Mouse (Mus musculus) adrenal gland, adult 2 months (tissue): ENCODE data around the gene Cdon. TPM values are rescaled to one million over a fixed set of nuclear protein-coding genes. Genes with fewer than 3 reads are reported as not detected.

Experiments
- DNase-seq: peaks from one replicate; pipeline ENCODE4 v3.0.0; 2021
- polyA plus RNA-seq: library from polyadenylated mRNA; depleted of rRNA; stranded (reverse); fragments of >200 nt; gene quantifications from 2 replicates; pipeline ENCODE4 v1.2.3, GENCODE M21; 2012
- total RNA-seq, 2 experiments: library from RNA; stranded (reverse); gene quantifications; 2 replicates each; pipeline ENCODE4 v1.2.3; 2021

Cdon gene
- total and polyA plus RNA-seq, 3 experiments = 1.9 to 19.4 (median 11.8) TPM

DNA sequence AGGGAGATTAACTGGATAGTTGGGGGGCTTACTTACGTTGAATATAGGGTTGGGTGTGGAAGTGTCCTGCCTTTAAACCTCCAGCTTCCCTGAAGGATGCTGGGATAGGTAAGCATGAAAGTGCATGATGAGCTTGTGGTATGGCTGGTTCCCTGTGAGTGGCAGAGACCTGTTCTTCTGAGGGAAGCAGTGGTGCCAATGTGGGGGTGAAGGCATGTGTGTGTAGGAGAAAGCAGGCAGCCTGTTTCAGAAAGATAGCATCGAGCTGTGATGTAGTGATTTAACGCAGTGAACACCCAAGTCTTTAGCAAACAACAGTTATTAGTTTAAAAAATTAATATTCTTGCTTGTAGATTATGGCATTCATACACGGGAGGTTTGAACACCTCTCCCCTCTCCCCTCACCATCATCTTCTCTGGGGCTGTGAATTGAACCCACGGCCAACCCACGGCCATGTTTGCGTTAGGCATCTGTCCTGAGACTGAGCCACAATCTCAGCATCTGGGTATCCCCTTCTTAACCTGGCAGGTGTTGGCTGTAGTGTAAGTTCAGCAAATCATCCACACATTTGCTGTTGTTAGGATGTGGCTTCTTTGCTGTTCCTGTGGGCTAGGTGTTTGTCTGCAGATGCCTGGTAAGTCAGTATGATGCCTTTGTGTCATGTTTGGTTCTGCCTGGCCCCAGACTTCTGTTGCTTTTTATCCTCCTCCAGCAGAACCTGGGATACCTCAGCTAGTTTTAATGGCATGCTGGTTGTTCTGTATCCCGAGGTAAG, 17.5 kb downstream of the Cdon start:
- DNase-seq = no peak

DNA sequence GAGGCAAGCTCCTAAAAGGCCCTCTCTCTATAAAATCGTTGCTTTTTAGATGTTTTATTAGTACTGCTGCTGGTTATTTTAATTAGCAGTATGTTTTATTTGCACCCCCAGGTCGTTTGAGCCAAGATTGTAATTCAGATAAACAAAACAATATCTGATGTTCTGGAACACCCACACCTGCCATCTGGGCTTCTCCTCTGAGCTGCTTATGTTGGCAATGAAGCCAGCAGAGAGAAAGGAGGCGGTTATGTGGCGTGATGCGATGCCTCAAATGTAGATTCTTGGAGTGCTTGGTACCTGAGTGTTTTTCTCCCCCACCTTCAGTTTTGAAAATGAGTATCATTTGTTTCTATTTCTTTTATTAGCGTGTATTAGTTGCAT, 18.1 kb downstream of the Cdon start:
- no peak for DNase-seq

DNA sequence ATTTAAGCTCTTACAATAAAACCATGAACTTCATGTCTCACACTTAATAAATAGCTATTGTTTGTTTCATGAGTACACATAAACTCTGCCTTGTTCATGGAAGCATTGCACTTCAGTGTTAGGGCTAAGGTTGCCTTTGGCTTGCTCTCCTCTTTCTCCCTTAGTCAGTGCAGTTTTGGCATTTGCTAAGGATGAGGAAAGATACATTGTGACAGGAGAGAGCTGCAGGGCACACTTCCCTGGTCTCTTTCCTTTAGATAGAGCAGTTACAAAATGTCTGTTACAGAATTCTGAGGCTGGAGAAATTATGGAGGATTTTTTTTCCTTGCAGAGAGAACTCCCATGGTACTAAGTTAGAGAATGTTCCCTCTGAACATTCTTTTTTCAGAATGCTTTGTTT, 18.8 kb downstream of the Cdon start:
- DNase-seq = no peak

DNA sequence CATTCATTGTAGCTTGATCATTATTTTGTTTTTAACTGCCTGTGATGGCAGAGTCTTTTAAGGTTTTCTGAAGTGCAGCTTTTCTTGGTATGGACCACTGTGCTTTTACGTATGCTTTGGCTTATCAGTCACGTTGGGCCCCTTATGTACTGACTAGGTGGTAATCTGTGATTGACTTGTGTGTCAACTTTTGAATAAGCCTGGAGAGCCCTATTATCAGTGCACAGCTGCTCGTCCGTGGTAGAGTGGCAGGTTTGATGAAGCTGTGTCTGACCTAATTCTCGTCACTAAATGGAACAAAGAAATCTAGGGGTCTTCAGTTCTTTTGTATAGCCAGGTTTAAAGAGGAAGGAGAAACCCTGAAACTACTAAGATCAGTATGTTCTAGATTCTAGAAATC, 21.5 kb downstream of the Cdon start:
- DNase-seq = no peak

DNA sequence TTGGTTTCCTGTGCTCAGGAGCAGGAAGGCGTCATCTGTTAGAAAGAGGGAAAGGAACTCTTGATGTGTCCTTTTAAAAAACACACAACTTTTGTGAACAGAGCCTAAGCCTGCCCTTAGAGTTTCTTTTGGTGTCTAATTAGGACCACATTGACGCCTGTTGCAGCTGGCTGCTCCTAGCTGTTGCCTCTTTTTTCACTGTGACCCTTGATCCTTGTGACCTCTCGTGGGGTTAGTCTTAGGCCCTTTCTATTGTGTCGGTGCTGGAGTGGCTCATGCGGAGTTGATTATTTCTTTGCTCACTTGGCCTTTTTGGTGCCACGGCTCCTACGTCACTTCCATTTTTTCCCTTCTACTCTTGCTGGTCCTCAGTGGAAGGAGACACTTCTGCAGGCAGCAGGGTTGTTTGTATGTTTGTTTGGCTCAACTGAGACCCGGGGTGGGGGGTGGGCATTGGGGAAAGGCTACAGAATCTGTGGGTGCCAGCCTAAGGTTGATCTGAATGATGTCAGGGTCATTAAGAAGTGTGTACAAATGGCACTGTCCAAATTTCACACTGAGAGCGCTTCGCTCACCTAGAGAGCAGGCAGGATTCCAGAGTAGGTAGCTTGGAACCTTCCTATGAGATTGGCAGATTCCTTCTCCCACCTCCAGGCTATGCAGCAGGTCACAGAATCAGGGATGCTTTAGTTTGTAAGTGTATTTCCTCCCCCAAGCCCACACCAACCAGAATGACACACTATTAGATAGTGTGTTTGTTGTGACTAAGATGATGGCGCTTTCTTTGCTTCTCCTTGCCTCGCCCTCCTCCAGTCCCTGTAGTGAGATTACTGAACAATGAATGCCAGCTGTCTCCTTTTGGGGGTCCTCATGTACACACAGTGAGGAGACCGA, 22.9 kb downstream of the Cdon start:
- DNase-seq = no peak

DNA sequence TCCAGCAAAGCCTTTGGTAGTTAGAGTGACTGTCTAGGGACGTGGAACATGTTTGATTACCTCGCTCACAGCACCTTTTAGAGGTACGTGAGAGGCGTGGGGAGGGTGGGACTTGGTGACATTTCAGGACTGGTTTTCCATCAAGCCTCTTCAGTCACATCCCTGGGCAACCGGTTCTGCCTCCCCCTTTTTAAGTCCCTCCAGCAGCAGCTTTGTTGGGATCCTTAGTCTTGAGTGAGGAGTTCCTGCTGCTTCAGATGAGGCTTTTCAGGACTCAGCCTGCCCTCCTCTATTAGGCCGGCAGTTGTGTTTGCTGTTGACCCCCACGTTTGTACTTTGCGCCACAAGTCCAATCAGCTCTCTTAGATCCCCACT, 23.6 kb downstream of the Cdon start:
- DNase-seq = no peak

DNA sequence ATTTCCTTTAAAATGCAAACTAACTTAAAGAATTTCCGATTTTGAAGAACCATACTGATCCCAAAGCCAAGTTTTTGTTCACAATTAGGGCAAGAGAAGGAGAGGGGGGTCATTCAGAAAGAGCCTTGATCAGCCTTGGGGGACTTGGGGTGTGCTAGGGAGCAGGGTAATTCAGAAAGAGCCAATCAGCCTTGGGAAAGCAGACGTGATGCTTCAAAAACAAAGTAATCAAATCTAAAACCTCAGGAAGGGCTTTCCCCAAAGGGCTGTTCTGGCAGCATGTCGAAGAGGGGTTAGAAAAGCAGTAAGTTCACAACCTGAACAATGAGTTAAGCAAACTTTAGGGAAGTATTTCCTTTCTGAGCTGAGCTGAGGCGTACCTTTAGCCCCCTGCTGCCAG, 26.0 kb downstream of the Cdon start:
- DNase-seq = no peak

DNA sequence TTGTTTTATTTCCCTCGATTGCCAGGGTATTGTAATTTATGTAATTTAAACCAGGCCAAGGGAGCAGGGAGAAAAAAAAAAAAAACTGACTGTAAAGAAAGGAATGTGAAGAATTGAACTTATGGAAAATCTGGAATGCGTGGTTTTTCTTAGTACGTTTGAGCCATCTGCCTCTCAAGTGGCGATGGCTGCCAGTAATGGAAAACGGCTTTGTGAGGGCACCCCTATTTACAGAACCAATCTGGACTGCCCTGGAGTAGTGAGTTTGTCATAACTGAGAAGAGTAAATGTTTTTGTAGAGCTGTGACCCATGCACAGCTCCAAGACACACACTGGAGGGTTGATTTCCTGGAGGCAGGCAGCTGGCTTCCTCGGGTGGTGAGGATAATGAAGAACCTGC, 32.4 kb downstream of the Cdon start:
- DNase-seq = no peak

DNA sequence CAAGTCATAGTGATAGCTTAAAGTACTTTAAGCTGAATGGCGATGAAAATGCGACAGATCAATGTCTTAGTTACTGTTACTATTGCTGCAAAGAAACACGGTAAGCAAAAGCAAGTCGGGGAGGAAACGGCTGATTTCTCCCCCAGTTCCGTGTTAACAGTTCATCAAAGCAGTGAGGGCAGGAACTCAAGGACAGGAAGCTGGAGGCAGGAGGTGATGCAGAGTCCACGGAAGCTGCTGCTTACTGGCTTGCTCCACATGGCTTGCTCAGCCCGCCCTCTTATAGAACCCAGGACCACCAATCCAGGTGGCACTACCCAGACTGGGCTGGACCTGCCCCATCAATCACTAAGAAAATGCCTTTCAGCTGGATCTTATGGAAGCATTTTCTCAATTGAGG, 38.7 kb downstream of the Cdon start:
- DNase-seq = no peak

DNA sequence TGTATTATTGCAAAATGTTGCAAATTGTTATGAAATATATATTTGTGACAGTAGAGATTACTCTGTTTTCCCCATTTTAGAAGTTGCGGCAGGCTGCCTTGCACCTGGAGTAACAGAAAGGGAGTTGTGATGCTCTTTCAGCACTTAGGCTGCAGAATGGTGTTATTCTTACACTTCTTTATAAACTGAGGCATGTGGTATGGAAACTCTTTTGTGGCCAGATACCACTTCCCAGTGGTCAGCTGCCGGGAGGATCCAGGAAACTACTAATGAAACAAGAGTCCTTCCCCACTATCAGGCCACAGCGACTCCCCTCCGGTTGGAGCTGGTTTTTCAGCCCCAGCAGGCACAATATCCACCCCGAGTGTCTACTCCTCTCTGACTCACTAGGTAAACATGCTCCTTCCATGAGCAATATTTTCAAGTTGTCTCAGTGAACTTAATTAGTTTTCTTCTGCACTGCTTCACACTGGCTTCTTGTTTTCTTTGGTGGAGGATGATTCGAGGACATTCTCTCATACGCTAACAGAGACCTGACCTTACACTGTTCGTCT, 46.4 kb downstream of the Cdon start:
- DNase-seq = peak; percentile 13

DNA sequence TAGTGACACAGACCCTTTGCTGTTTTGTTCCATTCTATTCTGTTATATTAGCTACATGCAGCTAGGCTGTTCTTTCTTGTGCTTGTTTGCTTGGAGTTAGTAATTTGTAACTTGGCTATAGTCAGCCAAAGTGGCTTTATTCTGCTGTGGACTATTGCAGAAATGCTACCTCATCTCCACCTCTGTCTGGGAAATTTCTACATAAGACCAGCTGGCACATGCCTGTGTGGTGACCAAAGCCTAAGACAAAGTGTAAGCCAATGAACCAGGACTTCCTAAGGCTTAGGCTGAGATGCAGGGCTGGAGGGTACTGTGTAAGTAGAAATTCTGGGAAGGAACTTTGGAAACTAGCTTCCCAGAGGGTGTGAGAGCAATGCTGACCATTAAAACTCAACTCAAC, 48.0 kb downstream of the Cdon start:
- no peak for DNase-seq

DNA sequence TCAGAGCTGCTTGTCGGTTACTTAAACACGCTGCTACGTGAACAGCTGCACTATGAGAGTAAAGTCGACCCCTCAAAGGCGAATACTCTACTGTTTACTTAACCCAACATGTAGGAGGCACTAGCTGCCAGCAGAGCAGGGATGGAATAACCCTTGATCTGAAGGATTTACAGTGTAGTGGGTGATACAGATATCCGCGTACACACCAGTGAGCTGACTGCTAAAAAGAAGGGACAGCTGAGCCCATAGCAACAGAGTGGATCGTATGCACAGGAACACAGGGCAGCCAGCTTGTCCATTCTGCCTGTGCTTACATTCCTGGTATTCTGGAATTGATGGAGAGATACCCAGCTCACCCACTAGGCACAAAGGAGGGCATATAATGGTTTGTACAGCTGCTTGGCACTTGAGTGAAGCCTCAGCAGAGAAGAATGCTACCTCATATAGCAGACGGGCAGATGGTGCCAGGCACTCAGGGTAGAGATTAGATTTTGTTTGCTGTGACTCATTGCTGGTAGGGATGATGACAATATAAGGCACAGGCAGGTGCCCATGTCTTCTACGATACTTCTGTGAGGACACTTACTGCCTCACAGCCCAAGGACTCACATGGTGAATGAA, 53.3 kb downstream of the Cdon start:
- no peak for DNase-seq

DNA sequence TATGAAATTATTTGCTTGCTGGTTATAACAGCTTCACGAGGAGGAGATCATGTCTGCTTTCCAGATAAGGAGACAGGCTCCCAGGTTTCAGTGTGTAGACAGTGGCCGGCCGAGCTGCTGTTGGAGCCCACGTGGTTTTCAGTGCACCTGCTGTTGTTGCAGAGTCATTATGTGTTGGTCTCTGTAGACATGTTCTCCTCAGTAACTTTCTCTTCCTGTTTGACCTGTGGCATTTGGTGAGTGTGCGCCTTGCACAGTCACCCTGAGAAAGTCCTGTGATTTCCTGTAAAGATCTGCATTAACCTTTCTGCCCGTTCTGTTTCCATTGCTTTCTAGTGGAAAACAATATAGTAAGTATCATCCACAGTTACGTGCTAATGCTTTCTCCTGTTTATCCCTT, 54.5 kb downstream of the Cdon start:
- DNase-seq = no peak

DNA sequence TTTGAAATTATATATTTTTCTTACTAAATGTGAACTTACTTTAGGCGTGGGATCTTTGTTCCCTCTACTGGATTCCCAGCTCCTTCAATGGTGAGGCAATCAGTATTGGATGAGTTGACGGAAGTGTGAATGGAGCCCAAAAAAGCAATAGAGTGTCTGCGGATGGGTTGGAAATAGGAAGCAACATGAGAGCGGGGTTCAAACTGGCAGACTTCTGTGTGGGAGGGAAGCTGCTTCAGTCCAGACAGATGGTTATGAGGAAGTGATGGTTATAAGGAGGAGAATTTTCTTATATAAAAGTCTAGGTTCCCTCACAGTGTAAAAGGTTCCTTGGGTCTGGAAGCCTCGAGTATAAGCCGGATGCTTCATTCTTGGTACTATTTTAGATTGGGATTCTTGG, 58.5 kb downstream of the Cdon start:
- no peak for DNase-seq

DNA sequence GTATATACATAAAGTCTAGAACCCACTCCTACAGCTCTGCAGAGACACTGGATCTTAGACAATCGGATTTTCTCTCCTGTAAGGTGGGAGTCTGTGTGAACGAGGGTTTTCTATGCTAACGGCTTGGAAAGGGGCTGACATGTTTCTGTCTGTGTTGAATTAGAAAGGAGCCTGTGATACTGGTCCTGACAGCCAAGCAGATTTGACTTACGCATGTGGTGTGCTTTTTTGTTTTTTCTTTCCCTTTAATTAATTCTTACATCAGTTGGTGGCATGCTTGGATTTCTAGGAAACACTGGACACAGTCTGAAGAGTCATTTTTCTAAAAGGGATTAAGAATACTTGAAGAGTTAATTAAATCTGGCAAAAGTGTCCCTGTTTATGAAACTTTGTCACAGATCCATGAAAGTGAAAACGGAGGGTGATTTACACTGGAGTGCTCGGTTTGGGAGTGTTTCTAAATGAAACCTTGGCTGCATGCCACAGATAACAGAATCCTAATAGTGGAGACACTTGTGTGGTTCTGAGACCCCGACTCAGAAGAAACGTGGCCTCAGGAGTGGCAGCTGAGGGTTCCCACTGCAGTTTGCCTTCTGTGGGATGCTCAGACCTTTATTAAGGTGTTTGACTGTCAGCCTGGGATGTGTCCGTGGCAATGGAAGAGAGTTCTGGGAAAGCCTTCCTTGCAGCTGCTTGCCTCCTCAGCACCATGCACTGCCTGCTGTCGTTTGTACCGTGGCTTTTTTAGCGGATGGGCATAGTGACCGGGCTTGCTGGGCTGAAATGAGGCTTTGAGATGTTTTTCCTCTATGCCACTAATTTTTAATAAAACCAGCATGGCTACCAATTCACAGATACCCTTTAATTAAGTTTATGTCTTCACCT, 61.3 kb downstream of the Cdon start:
- DNase-seq = no peak

DNA sequence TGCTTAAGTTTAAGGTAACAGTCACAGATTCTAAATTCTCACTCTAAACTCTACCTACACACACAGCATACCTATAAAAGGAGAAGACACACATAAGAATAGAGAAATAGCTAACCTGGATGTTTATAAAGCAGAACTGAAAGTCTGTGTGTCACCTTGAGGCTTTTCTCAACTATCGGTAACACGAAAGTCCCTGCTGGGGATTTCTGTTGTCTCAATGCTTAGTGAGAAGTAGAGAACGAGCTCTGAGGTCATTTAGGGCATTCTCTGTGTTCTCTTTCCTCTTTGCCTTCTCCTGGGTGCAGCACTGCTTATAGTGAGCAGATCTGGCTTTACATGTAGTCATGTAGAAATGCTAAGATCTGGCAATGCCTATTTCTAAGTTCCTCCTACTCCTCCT, 63.0 kb downstream of the Cdon start:
- no peak for DNase-seq

DNA sequence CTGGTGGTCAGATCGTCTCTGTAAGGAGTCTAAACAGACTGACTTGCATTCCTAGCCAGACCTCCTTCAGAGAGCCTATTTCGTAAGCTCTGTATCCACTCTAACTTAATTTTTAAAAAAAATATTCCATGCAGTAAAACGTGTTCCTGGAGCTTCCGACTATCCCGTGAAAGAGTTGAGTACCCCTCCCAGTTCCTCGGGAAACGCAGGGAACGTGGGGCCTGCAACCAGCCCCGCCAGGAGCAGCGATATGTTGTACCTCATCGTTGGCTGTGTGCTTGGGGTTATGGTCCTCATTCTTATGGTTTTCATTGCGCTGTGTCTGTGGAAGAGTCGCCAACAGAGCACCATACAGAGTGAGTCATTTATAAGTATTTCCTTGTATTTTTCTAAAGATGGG, 65.7 kb downstream of the Cdon start:
- no peak for DNase-seq

DNA sequence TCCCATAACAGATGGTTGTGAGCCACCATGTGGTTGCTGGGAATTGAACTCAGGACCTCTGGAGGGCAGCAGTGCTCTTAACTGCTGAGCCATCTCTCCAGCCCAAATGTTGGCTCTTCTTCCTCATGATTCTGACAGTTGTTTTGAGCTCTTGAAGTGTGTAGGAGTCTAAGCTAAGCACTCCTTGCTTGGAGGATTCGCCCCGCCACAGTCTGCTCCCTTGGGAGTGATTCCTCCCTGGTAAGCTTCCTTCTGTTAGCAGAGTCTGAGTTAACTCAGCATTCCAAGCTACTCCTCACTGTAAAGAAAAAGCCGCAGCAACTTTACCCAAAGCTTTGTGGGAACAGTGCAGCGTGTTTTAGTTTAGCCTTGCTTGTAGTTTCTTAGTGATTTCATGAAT, 67.6 kb downstream of the Cdon start:
- DNase-seq = no peak

DNA sequence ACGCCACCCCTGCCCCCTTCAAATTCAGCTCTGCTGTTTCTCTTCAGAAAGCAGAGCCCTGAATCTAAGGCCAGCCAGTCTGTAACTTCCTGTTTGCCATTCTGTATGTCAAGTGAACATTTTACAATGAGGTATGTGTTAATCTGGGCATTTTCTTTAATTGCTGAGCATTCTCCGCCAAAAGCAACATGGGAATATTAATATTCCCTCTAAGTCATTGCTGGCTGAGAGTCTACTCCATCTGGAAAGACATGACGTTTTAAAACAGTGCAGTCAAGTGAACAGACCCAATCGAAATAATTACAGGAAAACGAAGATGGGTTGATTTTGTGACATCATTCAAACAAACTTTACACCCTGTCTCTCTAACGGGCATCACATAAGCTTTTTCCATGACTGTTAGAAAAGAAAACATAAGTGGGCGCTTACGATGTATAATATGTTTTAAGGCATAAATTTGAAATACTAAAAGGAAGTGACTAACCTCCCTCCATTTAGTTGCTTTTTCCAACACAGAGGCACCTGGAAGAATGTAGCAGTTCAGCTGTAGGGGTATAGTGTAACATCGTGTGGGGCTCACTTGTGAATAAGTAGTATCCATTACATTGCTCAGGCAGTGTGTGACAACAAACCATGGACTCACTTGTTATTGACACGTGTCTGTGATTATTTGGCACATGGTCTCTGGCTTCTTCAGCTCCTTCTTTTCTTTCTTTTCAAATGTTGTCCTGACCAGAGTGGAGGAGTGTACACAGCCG, 70.4 kb downstream of the Cdon start:
- no peak for DNase-seq

DNA sequence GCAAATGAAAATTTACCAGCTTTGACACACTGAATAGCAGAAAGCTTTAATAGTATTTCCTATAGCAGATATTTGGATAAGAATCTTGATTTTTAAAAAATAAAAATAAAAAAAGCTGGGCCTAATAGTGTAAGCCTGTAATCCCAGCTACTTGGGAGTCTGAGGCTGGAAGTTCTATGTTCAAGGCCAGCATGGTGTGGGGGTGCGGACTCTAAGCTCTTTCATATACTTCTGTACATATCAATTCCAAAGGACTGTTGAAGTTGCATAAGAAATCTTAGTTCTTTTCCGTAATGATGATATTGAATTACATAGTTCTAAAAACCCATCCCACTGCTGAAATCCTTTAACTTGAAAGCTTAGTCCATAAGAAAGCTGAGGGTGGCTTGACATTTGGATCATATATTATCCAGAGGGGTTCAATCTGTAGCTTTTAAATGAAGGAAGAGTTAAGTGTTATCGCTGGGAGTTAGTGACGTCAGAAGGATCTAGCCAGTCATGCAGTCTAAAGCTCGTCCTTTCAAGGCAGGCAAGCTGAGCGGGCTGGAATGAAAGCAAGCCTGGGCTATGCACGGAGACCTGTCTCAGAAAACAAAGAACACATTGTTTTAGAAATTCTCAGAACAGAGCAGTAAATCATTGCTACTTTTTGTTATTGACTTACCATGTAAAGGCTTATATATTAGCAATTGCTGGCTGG, 72.3 kb downstream of the Cdon start:
- no peak for DNase-seq

DNA sequence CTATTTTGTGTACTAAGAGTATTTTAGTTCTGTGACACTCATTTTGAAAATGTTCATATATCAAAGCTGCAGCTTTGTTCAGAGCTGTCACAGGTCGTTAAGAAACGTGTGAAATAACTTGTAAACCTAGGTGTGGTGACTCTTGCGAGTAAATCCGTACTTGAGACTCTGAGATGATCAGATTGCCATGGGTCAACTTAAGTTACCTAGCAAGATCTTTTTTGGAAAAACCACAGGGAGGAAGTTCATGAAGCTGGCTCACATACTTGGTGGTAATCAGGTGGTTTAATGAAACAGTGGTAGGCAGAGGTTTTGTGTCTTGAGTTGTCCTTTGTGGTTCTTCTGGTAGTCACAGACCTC, 72.8 kb downstream of the Cdon start:
- no peak for DNase-seq
